Mouse (Mus musculus): Measurements from ENCODE around the gene Slc16a14.

The Slc16a14 gene

GRCm38 (mm10) chr1:84868841-84869240 is 66.1 kb downstream of the Slc16a14 start:
- in situ Hi-C loops (cut with MboI, MseI): no loop called here

- in situ Hi-C loops (cut with MboI, MseI): no loop called here
Observed at GRCm38 (mm10) chr1:84868311-84868710, 66.6 kb downstream of the Slc16a14 start.

GRCm38 (mm10) chr1:84866706-84867230 is 68.2 kb downstream of the Slc16a14 start:
- in situ Hi-C loops (cut with MboI, MseI): no loop called here

- in situ Hi-C loops (cut with MboI, MseI): no loop called here
Observed at GRCm38 (mm10) chr1:84866231-84866630, 68.7 kb downstream of the Slc16a14 start.

- in situ Hi-C loops (cut with MboI, MseI): no loop called here
Observed at GRCm38 (mm10) chr1:84864645-84865044, 70.3 kb downstream of the Slc16a14 start.

- in situ Hi-C loops (cut with MboI, MseI): no loop called here
Observed at GRCm38 (mm10) chr1:84861255-84861630, 73.7 kb downstream of the Slc16a14 start.

- in situ Hi-C loops (cut with MboI, MseI): no loop called here
Observed at GRCm38 (mm10) chr1:84860360-84861254, 74.3 kb downstream of the Slc16a14 start.

GRCm38 (mm10) chr1:84859597-84859996 is 75.3 kb downstream of the Slc16a14 start:
- in situ Hi-C loops (cut with MboI, MseI): no loop called here
